Mouse (Mus musculus): ENCODE data around the gene Tmem159.

The Tmem159 gene

DNA sequence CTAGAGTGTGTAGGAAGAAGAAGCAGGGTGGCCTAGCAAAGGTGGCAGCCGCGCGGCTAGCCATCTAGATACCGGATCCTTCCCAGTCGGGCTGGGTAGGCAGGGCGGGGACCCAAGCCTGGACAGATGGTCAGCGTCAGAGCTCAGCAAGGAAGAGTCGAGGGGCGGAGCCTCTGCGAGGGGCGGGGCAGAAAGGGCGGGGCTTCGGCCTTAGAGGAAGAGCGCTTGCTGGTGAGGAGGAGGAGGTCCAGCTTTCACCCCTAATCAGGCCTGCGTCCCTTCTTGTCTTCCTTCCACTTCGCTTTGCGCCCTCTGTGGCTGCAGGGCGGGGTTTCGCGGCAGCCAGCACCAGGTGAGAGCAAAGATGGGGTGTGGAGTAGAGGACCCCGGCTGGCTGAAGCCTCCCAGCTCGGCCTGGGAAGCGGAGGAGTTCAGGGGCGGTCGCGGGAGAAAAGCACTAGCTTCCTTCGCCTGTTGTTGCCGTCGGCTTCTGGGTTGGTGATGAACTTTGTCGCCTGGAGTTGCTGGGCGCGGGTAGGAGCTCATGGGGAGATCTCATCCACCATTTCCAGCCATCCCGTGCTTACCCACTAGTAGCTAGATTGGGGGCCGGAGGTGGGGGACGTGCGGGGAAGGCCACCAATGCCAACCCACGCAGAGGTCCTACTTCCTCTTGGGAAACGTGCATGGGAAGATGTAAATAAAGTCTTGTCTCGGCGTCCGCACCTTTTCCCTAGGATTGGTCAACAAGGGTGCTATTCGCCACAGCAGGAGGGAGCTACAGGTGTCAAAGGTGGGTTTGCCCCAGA lies at the start of gene Tmem159:
Gene Tmem159, plus strand, starts transcription at position 190 of the 809 bp plus-strand sequence.
- DNase-seq (ENCODE audit: low spot score) = peak; percentile 91

- no peak for DNase-seq (ENCODE audit: low spot score)
Observed at GRCm38 (mm10) chr7:120054016-120054415, 48.1 kb upstream of the Tmem159 start.

- no peak for DNase-seq (ENCODE audit: low spot score)
Observed at GRCm38 (mm10) chr7:120055479-120055878, 46.7 kb upstream of the Tmem159 start.

- DNase-seq (ENCODE audit: low spot score) = no peak
Observed at GRCm38 (mm10) chr7:120064045-120064444, 38.1 kb upstream of the Tmem159 start.

DNA sequence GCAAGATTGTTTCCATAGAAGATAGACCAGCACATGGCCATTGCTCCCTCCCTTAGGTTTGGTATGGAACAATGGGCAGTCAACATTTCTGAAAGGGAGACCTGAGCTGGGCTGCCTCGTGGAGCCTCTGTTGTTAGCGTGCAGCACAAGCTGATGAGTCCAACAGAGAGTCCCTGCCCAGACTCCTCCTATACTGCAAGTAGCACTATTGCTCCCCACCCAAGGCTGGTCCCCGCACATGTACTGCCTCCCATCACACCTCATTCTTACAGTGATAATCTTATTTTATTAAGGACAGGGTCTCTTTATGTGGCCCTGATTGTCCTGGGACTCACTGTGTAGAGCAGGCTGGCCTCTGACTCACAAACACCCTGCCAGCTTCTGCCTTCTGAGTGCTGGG lies 34.0 kb upstream of the Tmem159 start:
- no peak for DNase-seq (ENCODE audit: low spot score)

DNA sequence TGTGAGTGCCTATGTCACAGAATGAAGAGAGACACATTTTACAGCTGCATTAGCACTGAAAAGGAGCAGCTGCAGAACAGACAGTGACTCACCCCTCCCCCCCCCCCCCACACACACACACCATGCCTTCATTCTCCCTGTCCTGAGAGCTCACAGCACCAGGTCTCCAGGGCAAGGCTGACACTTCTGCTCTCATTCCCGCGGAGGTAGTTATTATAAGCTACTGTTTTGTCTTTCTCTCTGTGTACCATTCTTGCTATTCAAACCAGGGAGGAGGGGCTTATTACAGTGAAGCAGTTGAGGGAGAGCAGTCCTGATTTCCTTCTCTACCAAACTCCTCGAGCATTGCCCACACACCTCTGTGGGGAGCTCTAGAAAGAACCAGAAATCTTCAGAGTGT lies 33.0 kb upstream of the Tmem159 start:
- DNase-seq (ENCODE audit: low spot score) = no peak

GRCm38 (mm10) chr7:120080177-120080576 lies 22.0 kb upstream of the Tmem159 start:
- no peak for DNase-seq (ENCODE audit: low spot score)

DNA sequence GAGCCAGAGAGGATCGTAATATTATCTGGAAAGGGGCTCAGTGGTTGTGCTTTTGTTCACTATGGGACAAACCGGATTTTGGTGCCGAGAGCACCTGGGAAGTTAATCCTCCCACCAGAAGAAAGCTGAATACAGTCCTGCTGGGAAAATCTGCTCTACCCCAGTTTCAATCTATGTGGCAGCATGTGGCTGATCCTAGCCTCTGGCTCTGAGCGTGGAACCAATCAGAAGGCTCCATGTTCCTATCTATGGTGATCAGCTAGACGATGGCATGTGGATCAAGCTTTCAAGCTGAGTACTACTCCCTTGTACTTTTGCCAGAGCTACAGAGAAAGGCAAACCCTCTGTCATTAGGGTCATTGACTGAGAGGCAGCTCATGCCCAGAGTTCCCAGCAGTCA lies 9.1 kb upstream of the Tmem159 start:
- no peak for DNase-seq (ENCODE audit: low spot score)

GRCm38 (mm10) chr7:120094216-120094615 lies 7.9 kb upstream of the Tmem159 start:
- DNase-seq (ENCODE audit: low spot score) = no peak

DNA sequence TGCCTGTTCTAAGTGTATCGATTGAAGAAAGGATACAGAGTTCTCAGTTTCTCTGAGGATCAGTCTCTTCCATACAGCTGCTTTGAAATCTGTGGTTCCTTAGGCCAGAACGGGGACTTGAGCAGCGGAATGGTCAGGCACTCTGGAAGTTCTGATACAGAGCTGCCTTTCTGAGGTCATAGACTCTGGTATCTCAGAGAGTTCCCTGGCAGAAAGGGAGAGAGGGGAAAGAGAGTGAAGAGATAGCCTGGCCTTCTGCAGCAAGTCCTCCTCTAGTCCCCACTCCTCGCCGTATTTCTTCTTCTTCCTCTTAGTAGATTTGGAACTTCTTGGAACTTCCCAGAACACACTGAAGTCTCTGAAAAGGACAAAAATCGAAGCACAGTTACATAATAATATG lies 7.0 kb upstream of the Tmem159 start, which contains the start of gene Dnah3:
Gene Dnah3, minus strand, starts transcription at position 101 of the 400 bp plus-strand sequence.
- DNase-seq (ENCODE audit: low spot score) = no peak

- DNase-seq (ENCODE audit: low spot score) = peak; percentile 52
Observed at GRCm38 (mm10) chr7:120097845-120098244, 4.3 kb upstream of the Tmem159 start.

- peak; percentile 75 for DNase-seq (ENCODE audit: low spot score)
Observed at GRCm38 (mm10) chr7:120098403-120098802, 3.8 kb upstream of the Tmem159 start.

DNA sequence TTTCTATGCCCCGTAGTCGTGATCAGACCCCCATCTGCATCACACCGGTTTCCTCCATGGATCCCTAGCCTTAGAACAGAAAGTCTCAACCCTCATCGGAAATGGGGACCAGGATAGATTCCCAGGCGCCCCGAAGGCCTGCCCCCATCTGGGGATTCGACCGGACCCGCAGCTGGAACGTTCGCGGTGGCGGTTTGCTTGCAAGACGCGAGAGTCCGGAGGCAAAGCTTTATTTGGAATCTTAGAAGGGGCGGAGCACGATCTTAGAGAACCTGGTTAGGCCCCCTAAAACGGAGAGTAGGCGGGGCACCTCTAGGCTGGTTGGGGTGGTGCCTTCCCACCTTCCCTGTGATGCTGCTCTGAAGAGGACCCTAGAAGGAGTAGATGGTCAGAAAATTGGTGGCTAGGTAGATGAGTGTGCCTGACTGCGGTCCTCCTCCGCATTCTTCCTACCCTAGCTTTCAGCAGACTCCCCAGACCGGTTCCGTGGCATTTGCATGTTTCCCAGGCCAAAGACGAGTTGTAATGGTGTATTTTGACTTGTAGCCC lies 940 bp downstream of the Tmem159 start:
- DNase-seq (ENCODE audit: low spot score) = peak; percentile 41

DNA sequence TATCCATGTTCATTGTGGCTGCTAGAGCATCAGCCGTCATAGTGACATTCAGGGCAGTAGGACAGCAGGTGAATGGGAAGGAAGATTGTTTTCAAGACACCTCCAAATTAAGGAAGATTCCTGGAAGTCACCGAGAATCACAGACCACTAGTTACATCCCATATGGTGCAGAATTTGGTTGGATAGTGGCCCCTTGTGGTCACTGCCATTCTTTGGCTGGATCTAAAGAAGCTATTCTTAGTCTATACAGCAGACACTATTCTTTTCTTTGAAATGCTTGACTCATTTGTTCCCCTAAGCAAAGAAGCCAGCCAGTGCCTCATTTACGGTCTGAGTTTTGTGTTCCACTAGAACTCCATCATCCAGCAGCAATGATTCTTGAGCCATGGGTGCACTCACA lies 2.8 kb downstream of the Tmem159 start:
- no peak for DNase-seq (ENCODE audit: low spot score)

GRCm38 (mm10) chr7:120106356-120106755 lies 4.2 kb downstream of the Tmem159 start:
- DNase-seq (ENCODE audit: low spot score) = no peak

DNA sequence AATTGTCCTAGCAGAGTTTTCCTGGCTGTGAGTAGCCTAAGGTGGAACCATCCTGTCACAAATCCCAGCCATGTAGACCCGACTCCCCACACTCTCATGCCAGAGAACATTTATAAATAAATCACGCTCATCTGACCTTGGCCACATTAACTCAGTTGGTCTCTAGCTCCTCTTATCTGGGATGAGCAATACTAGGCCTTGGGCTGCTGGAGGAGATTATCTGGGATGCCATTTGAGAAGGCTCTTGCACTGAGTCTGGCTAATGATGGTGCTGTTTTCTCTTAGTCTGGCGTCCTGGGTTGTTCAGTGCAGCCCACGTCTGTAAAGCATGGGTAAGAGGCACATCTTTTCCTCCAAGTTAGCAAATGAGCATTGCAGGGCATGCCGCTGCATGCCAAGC lies 7.5 kb downstream of the Tmem159 start:
- DNase-seq (ENCODE audit: low spot score) = no peak

GRCm38 (mm10) chr7:120116976-120117375 lies 14.8 kb downstream of the Tmem159 start:
- DNase-seq (ENCODE audit: low spot score) = no peak

DNA sequence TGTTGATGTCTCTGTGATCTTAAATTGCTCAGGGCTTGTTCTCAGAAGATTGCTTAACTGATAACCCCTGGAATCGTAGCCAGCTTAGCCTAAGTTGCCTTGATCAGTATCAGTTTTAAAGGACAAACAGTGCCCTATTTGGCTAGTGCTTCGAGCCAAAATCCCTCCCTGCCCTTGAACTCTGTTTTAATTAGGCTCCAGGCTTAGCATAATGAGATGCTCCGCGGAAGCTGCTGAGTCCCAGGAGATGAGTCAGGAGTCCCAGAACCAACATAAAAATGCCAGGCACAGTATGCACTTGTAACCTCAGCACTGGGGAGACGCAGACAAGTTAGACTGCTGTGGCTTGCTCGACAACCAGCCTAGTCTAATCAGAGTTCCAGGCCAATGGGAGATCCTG lies 15.4 kb downstream of the Tmem159 start:
- DNase-seq (ENCODE audit: low spot score) = no peak

DNA sequence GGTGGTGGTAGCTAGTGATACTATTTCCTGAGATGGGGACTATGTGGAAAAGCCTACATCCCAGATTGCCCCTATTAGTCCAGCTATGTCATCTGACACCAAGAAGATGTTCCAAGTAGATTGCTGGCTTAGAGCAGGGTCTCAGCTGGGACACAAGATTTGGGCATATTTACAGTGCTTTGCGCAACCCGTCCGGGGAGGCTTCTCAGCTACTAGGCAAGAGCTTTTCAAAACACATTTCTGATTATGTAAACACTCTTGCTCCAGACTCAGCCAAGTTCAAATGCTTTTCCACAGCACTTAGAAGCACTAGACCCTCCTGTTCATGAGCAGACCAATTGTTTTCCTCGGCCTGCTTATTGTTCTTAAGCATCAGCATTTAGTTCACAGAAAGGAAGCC lies 21.6 kb downstream of the Tmem159 start:
- DNase-seq (ENCODE audit: low spot score) = peak; percentile 12

DNA sequence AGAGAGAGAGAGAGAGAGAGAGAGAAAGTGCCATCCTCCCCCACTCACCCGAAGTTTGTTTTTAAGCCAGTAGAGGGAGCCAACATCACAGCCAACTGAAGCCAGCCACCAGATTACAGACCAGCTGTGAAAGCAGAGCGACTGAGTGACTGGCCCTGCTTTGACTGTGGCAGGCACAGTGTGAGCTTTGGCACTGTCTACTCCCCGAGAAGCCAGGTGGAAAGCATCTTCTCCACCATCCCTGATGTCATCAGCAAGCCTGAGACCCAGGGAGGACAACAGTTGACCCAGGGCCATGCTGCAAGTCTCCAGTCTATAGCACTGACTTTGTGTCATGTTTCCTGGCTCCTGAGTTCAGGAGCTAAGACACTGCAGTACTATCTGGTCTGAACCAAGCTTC lies 22.7 kb downstream of the Tmem159 start:
- peak; percentile 41 for DNase-seq (ENCODE audit: low spot score)

DNA sequence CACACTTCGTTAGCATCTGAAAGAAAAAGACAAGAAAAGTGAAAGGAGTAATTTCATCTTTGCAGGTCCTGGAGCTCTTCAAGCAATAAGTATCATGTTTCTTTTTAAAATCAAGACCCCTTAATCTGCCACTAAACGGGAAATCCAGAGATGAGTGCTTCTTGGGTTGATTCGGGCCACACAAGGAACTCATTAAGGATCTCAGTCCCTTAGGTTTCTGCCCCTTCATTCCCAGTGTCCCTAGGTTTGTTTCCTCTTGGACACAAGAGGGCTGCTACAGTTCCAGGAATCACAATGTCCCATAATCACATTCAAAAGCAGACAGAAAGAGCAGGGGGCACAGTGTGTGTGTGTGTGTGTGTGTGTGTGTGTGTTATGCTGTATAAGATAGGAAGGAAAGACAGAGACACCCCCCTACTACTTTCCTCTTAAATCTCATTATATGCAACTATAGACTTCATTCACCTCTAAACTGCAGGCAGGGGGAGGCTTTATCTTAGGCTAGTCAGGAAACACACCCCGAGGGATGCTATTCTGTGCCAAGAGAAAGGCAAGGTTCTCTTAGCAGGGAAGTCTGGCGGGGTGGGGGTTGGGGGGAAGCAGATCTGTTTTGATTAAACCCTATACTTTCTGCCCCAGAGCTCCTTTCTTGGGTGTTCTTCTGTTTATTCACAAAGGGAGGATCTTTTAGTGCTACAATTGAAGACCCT lies 25.0 kb downstream of the Tmem159 start:
- DNase-seq (ENCODE audit: low spot score) = no peak

- DNase-seq (ENCODE audit: low spot score) = no peak
Observed at GRCm38 (mm10) chr7:120127686-120128059, 25.5 kb downstream of the Tmem159 start.

DNA sequence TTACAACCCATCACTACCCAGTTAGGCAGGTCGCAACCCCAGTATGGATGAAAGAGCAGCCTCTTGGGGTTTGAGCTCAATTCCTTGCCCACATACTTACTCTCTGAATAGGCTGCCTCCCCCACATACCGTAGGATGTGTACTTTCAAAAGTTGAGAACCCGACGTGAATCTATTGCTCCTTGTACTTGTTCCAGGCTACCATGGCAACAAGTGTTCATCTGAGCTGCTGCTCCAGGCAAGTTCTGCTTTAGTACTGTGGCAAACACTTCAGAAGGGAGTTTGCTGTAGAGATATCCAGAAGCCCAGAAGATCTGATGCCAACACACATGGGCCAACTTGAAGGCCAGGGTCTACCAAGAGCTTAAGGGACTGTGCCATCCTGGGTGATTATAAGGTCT lies 26.8 kb downstream of the Tmem159 start:
- DNase-seq (ENCODE audit: low spot score) = no peak

Data from ovary, postnatal 36 days (tissue).